Mouse (Mus musculus): ENCODE results near the gene Opcml. TPM values are rescaled to one million over a fixed set of nuclear protein-coding genes. Genes with fewer than 3 reads are reported as not detected.

Opcml gene
- polyA plus RNA-seq, 1 experiment = 1.3 TPM

DNA sequence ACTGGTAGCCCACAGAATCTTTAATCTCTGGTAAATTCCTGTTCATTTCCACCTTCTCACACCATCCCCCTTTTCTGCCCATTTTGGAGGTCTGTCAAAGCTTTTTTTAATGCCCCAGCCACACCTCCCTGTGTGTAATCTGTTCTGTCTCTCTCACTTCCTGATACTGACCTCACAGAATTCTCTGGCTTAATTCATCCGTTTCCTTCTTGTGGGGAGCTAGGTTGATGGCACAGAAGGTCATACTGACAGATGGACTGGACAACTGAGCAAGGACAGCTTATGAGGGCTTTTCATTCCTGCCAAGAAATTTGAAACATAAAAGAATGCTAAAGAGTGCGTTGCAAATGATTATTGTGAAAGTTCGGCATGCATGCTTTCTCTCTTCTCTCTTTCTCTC, 126.7 kb downstream of the Opcml start:
- WGBS = 59% methylated on average over 3 of the region's 3 CpGs
- no peak overlapping the region for H3K4me3 ChIP-seq (replicated peaks; ENCODE audit: control insufficient read depth, low read depth, low read length)

DNA sequence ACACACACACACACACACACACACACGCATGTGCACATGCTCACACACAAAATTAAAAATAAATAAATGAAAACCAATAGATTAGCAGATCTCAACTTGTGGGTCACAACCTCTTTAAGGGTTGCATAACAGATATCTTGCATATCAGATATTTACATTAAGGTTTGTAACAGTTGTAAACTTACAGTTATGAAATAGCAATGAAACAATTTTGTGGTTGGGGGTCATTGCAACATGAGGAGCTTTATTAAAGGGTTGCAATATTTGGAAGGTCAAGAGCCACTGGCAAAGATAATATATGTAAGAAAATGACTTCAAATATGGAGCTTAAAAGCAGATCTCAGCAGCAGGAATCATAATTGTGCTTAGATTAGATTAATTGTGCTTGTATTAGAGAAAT, 132.9 kb downstream of the Opcml start:
- H3K27ac ChIP-seq (ENCODE audit: control insufficient read depth, insufficient read depth, low read depth, low read length, poor library complexity) = no peak overlapping the region
- no peak overlapping the region for H3K4me3 ChIP-seq (replicated peaks; ENCODE audit: control insufficient read depth, low read depth, low read length)
- TF ChIP-seq CTCF (IDR thresholded peaks at IDR 0.05; ENCODE audit: control insufficient read depth, insufficient read depth, low read length) (no peak), POLR2A (IDR thresholded peaks at IDR 0.05; ENCODE audit: borderline replicate concordance, control insufficient read depth, low read depth, low read length) (no peak)
- 56% methylated on average over 1 of the region's 1 CpGs for WGBS
- H3K4me1 ChIP-seq (ENCODE audit: control insufficient read depth, insufficient read depth, low read length) = no peaks in the 10 kb centered on the region

More for the DNA sequence above, 126.7 kb downstream of the Opcml start:
- Histone ChIP-seq H3K27ac (ENCODE audit: control insufficient read depth, insufficient read depth, low read depth, low read length, poor library complexity) (no peak overlapping the region), H3K4me1 (ENCODE audit: control insufficient read depth, insufficient read depth, low read length) (no peaks in the 10 kb centered on the region)
- TF ChIP-seq POLR2A (IDR thresholded peaks at IDR 0.05; ENCODE audit: borderline replicate concordance, control insufficient read depth, low read depth, low read length) = no peak
- no peak for TF ChIP-seq CTCF (IDR thresholded peaks at IDR 0.05; ENCODE audit: control insufficient read depth, insufficient read depth, low read length)

DNA sequence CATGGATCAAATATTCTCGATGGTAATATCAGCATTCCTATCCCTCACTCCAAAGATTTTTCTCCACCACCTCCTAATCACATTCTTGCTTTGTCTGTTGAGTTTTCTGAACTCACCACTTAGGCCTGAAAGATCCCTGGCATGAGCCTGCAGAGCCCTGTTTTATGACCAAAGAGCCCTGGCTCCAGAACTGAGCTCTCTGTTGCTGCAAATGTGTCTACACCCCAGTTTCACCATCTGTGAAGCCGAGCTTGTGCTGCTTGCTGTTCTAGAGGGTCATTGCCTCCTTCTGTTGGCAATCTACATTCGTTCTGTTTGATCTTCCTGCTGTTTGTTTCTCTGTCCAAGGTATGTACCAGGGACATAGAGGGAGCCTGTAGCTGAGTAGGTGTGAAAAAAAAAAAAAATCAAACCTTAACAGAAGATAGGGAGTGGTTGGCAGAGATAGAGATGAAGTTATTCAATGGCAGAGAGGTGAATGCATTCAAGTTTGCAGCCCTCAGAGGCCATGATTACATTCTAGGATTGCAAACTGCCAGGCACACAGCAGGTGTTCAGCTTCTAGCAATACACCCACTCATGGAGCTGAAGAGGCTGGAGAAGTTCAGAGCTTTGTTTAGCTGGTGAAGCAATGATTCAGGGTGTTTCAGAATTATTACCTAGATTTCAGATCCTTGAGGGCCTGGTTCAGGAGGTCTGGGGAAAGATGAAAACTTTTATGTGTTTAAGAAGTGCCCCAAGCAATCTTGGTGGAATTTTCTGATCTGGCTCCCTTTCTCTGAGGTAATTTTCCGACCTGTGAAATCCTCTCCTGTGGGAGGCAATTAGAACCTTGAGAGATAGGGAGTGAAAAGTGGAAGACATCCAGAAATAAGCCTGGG, 133.6 kb downstream of the Opcml start:
- TF ChIP-seq POLR2A (IDR thresholded peaks at IDR 0.05; ENCODE audit: borderline replicate concordance, control insufficient read depth, low read depth, low read length) (no peak), CTCF (IDR thresholded peaks at IDR 0.05; ENCODE audit: control insufficient read depth, insufficient read depth, low read length) (no peak)
- Histone ChIP-seq H3K4me1 (ENCODE audit: control insufficient read depth, insufficient read depth, low read length) (no peaks in the 10 kb centered on the region), H3K27ac (ENCODE audit: control insufficient read depth, insufficient read depth, low read depth, low read length, poor library complexity) (no peak overlapping the region), H3K4me3 (replicated peaks; ENCODE audit: control insufficient read depth, low read depth, low read length) (no peak overlapping the region)
- 47% methylated on average over 4 of the region's 4 CpGs for WGBS

DNA sequence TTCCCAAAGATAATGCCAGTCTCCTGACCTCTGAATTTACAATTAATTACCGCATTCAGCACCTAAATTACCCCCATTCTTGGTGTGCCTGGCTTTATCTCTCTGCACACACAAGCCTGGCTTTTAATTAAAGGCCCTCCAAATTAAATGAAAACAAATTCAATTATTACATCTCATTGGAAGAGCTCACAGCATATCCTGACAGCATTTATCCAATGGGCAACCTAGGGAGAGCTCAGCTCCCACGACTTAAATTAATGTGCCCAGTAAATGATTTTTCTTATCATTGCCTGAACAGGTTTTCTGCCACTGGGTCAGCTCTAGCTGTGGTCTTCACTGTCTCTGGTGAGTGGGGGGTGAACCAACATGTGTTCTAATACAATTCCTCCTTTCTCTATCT, 135.1 kb downstream of the Opcml start:
- WGBS = 68% methylated on average over 2 of the region's 2 CpGs
- Histone ChIP-seq H3K27ac (ENCODE audit: control insufficient read depth, insufficient read depth, low read depth, low read length, poor library complexity) (no peak overlapping the region), H3K4me1 (ENCODE audit: control insufficient read depth, insufficient read depth, low read length) (no peaks in the 10 kb centered on the region), H3K4me3 (replicated peaks; ENCODE audit: control insufficient read depth, low read depth, low read length) (no peak overlapping the region)
- TF ChIP-seq POLR2A (IDR thresholded peaks at IDR 0.05; ENCODE audit: borderline replicate concordance, control insufficient read depth, low read depth, low read length) (no peak), CTCF (IDR thresholded peaks at IDR 0.05; ENCODE audit: control insufficient read depth, insufficient read depth, low read length) (no peak)

DNA sequence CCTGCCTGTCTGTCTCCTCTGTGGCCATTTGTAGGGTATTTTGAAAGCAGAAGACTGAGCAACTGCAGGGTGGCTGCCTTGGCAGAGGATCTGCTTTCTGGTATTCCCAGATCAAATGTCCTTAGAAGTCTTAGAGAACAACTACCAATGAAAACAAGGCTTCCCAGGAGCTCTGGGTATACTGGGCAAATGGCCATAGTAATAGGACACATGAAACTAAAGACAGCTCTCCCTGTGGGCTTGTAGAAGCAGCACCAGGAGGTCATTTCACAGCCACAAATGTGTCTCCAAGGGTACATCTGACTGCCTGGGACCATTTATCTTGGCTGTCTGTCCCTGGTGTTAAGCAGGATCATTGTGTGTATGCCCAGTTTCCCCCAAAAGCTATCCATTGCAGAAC, 146.7 kb downstream of the Opcml start:
- Histone ChIP-seq H3K27ac (ENCODE audit: control insufficient read depth, insufficient read depth, low read depth, low read length, poor library complexity) (no peak overlapping the region), H3K4me1 (ENCODE audit: control insufficient read depth, insufficient read depth, low read length) (no peaks in the 10 kb centered on the region), H3K4me3 (replicated peaks; ENCODE audit: control insufficient read depth, low read depth, low read length) (no peak overlapping the region)
- TF ChIP-seq POLR2A (IDR thresholded peaks at IDR 0.05; ENCODE audit: borderline replicate concordance, control insufficient read depth, low read depth, low read length) (no peak), CTCF (IDR thresholded peaks at IDR 0.05; ENCODE audit: control insufficient read depth, insufficient read depth, low read length) (no peak)

DNA sequence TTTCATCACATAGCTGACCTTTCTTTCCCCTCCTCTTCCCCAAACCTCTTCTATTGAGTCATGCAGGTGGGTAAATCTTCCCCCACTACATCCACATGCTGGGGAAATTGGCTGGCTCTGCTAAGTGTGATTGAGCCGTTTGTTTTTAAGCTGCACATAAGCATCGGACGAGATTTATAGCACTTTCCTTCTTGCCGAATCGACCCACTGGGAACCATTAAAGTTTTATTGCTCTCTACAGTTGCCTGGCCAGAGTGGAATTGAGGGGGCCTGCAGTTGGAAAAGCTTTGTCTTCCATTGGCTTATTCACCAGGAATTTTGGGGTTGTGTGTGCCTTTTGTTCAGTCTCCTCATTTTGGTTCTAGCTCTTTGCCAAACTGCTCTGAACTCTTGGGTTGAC, 147.1 kb downstream of the Opcml start:
- H3K27ac ChIP-seq (ENCODE audit: control insufficient read depth, insufficient read depth, low read depth, low read length, poor library complexity) = no peak overlapping the region
- TF ChIP-seq CTCF (IDR thresholded peaks at IDR 0.05; ENCODE audit: control insufficient read depth, insufficient read depth, low read length) (no peak), POLR2A (IDR thresholded peaks at IDR 0.05; ENCODE audit: borderline replicate concordance, control insufficient read depth, low read depth, low read length) (no peak)
- no peaks in the 10 kb centered on the region for H3K4me1 ChIP-seq (ENCODE audit: control insufficient read depth, insufficient read depth, low read length)
- H3K4me3 ChIP-seq (replicated peaks; ENCODE audit: control insufficient read depth, low read depth, low read length) = no peak overlapping the region
- WGBS = 54% methylated on average over 5 of the region's 5 CpGs

DNA sequence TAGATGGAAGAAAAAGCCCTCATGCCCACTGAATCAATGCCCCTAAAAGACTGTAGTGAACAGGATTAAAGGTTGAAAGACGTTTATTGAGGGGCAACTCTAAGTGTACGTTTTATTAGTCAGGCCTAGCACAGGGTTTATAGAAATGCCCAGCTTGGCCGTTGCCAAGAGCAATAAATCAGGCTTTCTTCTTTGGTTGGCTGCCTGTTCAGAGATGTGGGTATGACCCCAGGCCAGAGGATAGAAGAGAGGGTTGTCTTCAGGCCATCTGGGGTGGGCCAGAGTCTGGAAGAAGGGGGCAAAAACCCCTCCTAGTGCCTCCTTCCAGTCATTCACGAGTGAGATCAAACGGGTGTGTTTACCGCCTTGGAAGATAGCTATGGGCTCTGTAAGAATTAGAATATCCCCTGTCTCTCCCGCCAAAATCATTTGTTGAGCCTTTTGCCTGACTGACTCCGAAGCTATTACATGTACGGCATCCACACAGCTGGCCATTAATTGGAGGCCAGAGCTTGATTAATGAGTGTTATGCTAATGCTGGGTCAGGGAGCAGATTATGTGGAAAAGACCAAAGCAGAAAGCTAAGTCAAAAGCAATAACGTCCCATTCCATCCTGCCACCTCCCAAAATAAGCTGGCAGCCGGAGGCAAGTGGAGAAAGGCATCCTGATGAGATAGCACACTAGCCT, 154.9 kb downstream of the Opcml start:
- H3K27ac ChIP-seq (ENCODE audit: control insufficient read depth, insufficient read depth, low read depth, low read length, poor library complexity) = no peak overlapping the region

DNA sequence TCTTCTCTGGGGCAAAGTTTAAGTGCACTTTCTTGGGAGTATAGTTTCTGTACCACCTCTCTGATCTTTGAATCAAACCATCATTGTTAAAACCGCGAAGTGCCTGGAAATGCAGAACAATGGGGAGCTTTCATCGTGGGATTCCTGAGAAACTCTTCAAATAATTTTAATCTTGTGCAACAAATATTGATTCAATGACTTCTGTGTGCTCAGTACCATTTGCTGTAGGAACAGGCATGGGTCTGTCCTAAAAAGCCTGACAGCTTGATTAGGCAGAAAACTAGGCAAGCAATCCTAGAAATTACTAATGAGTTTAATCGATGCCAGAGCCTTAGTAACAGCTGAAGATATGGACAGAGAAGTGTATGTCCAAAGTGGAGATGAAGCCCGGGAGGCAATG, 160.5 kb downstream of the Opcml start:
- Histone ChIP-seq H3K4me1 (ENCODE audit: control insufficient read depth, insufficient read depth, low read length) (no peaks in the 10 kb centered on the region), H3K4me3 (replicated peaks; ENCODE audit: control insufficient read depth, low read depth, low read length) (no peak overlapping the region), H3K27ac (ENCODE audit: control insufficient read depth, insufficient read depth, low read depth, low read length, poor library complexity) (no peak overlapping the region)
- 63% methylated on average over 5 of the region's 5 CpGs for WGBS
- TF ChIP-seq POLR2A (IDR thresholded peaks at IDR 0.05; ENCODE audit: borderline replicate concordance, control insufficient read depth, low read depth, low read length) = no peak
- TF ChIP-seq CTCF (IDR thresholded peaks at IDR 0.05; ENCODE audit: control insufficient read depth, insufficient read depth, low read length) = no peak

More for the DNA sequence above, 154.9 kb downstream of the Opcml start:
- H3K4me3 ChIP-seq (replicated peaks; ENCODE audit: control insufficient read depth, low read depth, low read length) = no peak overlapping the region
- no peak for TF ChIP-seq POLR2A (IDR thresholded peaks at IDR 0.05; ENCODE audit: borderline replicate concordance, control insufficient read depth, low read depth, low read length)
- TF ChIP-seq CTCF (IDR thresholded peaks at IDR 0.05; ENCODE audit: control insufficient read depth, insufficient read depth, low read length) = no peak
- H3K4me1 ChIP-seq (ENCODE audit: control insufficient read depth, insufficient read depth, low read length) = no peaks in the 10 kb centered on the region
- WGBS = 67% methylated on average over 11 of the region's 11 CpGs
